Mouse (Mus musculus) pancreas, adult 10 weeks (tissue): ENCODE results near the gene Olfr1090. TPM values are rescaled to one million over a fixed set of nuclear protein-coding genes. Genes with fewer than 3 reads are reported as not detected.

Experiments used
- polyA plus RNA-seq: library from polyadenylated mRNA; stranded (reverse); fragments of 350-450 nt; fragmentation: Illumina TruSeq; extraction: RNeasy Lipid Tissue Mini Kit (QIAGEN cat#74804); gene quantifications from one replicate; pipeline ENCODE4 v1.2.3, GENCODE M21; 2015; ENCODE audit warnings: low read depth, low replicate concordance; ENCODE audit not compliant: insufficient read depth

The Olfr1090 gene
- polyA plus RNA-seq, result not detected

GRCm38 (mm10) chr2:86758893-86759292, at the start of gene Olfr1090:
Gene Olfr1090, minus strand, starts transcription at chr2:86758993.

GRCm38 (mm10) chr2:86782179-86782578, 23.4 kb upstream of the Olfr1090 start, which contains the start of gene Olfr1093:
Gene Olfr1093, plus strand, starts transcription at chr2:86782479.

GRCm38 (mm10) chr2:86733601-86734000, 25.2 kb downstream of the Olfr1090 start, which contains the start of gene Olfr1089:
Gene Olfr1089, minus strand, starts transcription at chr2:86733701.

Other genes with a start within 250 kb of the Olfr1090 start
- not detected for gene Olfr1079, start 216.5 kb downstream of the Olfr1090 start, polyA plus RNA-seq
- gene Olfr1080, start 200.8 kb downstream of the Olfr1090 start, polyA plus RNA-seq, result not detected
- not detected for gene Olfr1082, start 160.0 kb downstream of the Olfr1090 start, polyA plus RNA-seq
- gene Olfr1084, start 119.3 kb downstream of the Olfr1090 start, polyA plus RNA-seq, result not detected
- not detected for gene Olfr1085, start 97.0 kb downstream of the Olfr1090 start, polyA plus RNA-seq
- gene Olfr1086, start 78.9 kb downstream of the Olfr1090 start, polyA plus RNA-seq, result not detected
- gene Olfr1087, start 60.6 kb downstream of the Olfr1090 start, polyA plus RNA-seq, result not detected
- gene Olfr1089, start 25.3 kb downstream of the Olfr1090 start, polyA plus RNA-seq, result not detected
- not detected for gene Olfr1093, start 23.5 kb upstream of the Olfr1090 start, polyA plus RNA-seq
- gene Olfr141, start 51.0 kb upstream of the Olfr1090 start, polyA plus RNA-seq, result not detected
- not detected for gene Olfr1094, start 65.7 kb upstream of the Olfr1090 start, polyA plus RNA-seq
- gene Olfr1095, start 92.7 kb upstream of the Olfr1090 start, polyA plus RNA-seq, result not detected
- not detected for gene Gm13723, start 115.8 kb upstream of the Olfr1090 start, polyA plus RNA-seq
- gene Olfr1097, start 133.2 kb upstream of the Olfr1090 start, polyA plus RNA-seq, result not detected
- gene Olfr1098, start 165.6 kb upstream of the Olfr1090 start, polyA plus RNA-seq, result not detected
- gene Olfr1099, start 201.7 kb upstream of the Olfr1090 start, polyA plus RNA-seq, result not detected
- not detected for gene Olfr1100, start 221.0 kb upstream of the Olfr1090 start, polyA plus RNA-seq
- gene Olfr1101, start 232.2 kb upstream of the Olfr1090 start, polyA plus RNA-seq, result not detected
- not detected for gene Olfr1102, start 239.4 kb upstream of the Olfr1090 start, polyA plus RNA-seq